Mouse (Mus musculus) midbrain, embryonic 16.5 days (tissue): Measurements from ENCODE around the gene Dapp1. TPM values are rescaled to one million over a fixed set of nuclear protein-coding genes. Genes with fewer than 3 reads are reported as not detected.
"Not testable (repeated sequence)": the region's sequence is repeated elsewhere in the genome, so short reads cannot be mapped to it uniquely, and the experiment has no call there.

Source experiments
- ATAC-seq: fragments of 200-750 bp; cut with Nextera tagmentation; 2 replicates; pipeline ENCODE4 v1.8.0; 2017; ENCODE audit warnings: moderate TSS enrichment
- H3K27ac ChIP-seq: fragments of 300-500 bp; sonication (generic); 2 replicates; pipeline ENCODE4 v1.5.1; 2014; ENCODE audit warnings: mild to moderate bottlenecking, low read length, mixed read lengths
- H3K27me3 ChIP-seq: fragments of 300-500 bp; sonication (generic); 2 replicates; pipeline ENCODE4 v1.6.1; 2014; ENCODE audit warnings: low read depth, low read length, mixed read lengths; ENCODE audit not compliant: control insufficient read depth, insufficient read depth
- H3K36me3 ChIP-seq: fragments of 300-500 bp; sonication (generic); 2 replicates; pipeline ENCODE4 v1.6.1; 2014; ENCODE audit warnings: mild to moderate bottlenecking, low read length, moderate library complexity, mixed read lengths; ENCODE audit not compliant: control insufficient read depth, insufficient read depth
- H3K4me1 ChIP-seq: fragments of 300-500 bp; sonication (generic); 2 replicates; pipeline ENCODE4 v1.6.1; 2014; ENCODE audit warnings: mild to moderate bottlenecking, low read length, mixed read lengths; ENCODE audit not compliant: control insufficient read depth, insufficient read depth
- H3K4me2 ChIP-seq: fragments of 300-500 bp; sonication (generic); 2 replicates; pipeline ENCODE4 v1.6.1; 2014; ENCODE audit warnings: mild to moderate bottlenecking, low read length, mixed read lengths
- H3K4me3 ChIP-seq: fragments of 300-500 bp; sonication (generic); 2 replicates; pipeline ENCODE4 v1.5.1; 2014; ENCODE audit warnings: low read depth, mild to moderate bottlenecking, low read length, moderate library complexity, mixed read lengths
- H3K9ac ChIP-seq: fragments of 300-500 bp; sonication (generic); 2 replicates; pipeline ENCODE4 v1.6.1; 2014; ENCODE audit warnings: low read depth, low read length, mixed read lengths
- H3K9me3 ChIP-seq: fragments of 300-500 bp; sonication (generic); replicated peaks from 2 replicates; pipeline ENCODE4 v1.6.1; 2014; ENCODE audit warnings: mild to moderate bottlenecking, low read length, mixed read lengths; ENCODE audit not compliant: control insufficient read depth, poor library complexity, severe bottlenecking
- WGBS: fragments of 180-500 bp; shearing (Covaris S2); extraction: QIAGEN DNeasy Blood & Tissue Kit; methylation state at CpG from one replicate; pipeline ENCODE4 v1.1.7; 2014; 5-methylcytosine and 5-hydroxymethylcytosine counted together
- polyA plus RNA-seq: library from polyadenylated mRNA; unstranded; fragments of >200 nt; fragmentation: Nextera tagmentation; extraction: Ambion mirVana; gene quantifications from 2 replicates; pipeline ENCODE4 v1.2.1, GENCODE M21; 2015

Dapp1 gene
- polyA plus RNA-seq, 1 experiment from 2014 or later = 2.7 TPM

GRCm38 (mm10) chr3:137952914-137953880, 28.1 kb downstream of the Dapp1 start:
- 59% methylated on average over 14 of the region's 14 CpGs for WGBS
- ATAC-seq = peak; percentile 96
- H3K36me3 ChIP-seq = no peaks in the 10 kb centered on the region
- H3K9me3 ChIP-seq = no peaks in the 10 kb centered on the region
- H3K27ac ChIP-seq = peak overlapping the region; percentile 72
- peak overlapping the region; percentile 32 for H3K4me2 ChIP-seq
- no peaks in the 10 kb centered on the region for H3K27me3 ChIP-seq
- peaks cover 11% of the 10 kb centered on the region for H3K4me1 ChIP-seq
- 0 out of 2 replicates have a peak overlapping the region, but pooled peaks have one; percentile 17 for H3K9ac ChIP-seq
- H3K4me3 ChIP-seq = no peak overlapping the region

DNA sequence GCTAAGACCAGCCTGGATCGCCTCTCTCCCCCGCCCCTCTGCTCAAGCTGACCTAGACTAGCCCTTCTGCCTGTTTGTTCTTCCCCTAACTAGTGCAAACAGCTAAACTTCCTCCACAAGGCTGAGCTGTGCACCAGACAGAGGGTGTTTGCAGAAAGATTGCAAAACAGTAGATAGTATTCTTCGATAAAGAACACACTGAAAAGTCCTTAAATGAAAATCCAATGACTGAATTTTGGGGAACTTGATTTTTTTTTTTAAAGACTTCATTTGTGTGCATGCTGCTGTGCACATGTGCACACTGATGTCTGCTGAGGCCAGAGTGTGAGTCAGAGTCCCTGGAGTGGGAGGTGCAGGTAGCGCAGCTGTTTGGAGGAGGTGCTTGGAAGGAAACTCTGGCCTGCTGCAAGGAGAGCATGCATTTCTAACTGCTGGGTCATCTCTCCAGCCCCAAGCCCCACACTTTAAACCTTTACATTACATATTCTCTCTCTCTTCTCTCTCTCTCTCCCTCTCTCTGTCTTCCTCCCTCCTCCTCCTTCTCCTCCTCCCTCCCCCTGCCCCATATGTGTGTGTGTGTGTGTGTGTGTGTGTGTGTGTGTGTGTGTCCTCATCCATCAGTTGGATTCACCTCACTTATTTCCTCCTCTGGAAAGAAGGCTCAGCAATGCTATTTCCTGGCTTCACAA, 29.0 kb downstream of the Dapp1 start:
- WGBS = 73% methylated on average over 4 of the region's 4 CpGs

GRCm38 (mm10) chr3:137951819-137952218, 29.5 kb downstream of the Dapp1 start:
- H3K4me1 ChIP-seq = peaks cover 11% of the 10 kb centered on the region
- H3K27me3 ChIP-seq = no peaks in the 10 kb centered on the region
- no peaks in the 10 kb centered on the region for H3K36me3 ChIP-seq
- H3K9me3 ChIP-seq = no peaks in the 10 kb centered on the region
- H3K9ac ChIP-seq = no peak overlapping the region
- no peak overlapping the region for H3K4me3 ChIP-seq
- 37% methylated on average over 7 of the region's 7 CpGs for WGBS
- H3K27ac ChIP-seq = peak overlapping the region; percentile 72
- H3K4me2 ChIP-seq = no peak overlapping the region
- no peak for ATAC-seq

More for the DNA sequence above, 29.0 kb downstream of the Dapp1 start:
- H3K4me1 ChIP-seq = peaks cover 11% of the 10 kb centered on the region
- H3K9me3 ChIP-seq = no peaks in the 10 kb centered on the region
- no peaks in the 10 kb centered on the region for H3K27me3 ChIP-seq
- H3K9ac ChIP-seq = no peak overlapping the region
- no peaks in the 10 kb centered on the region for H3K36me3 ChIP-seq
- no peak overlapping the region for H3K4me3 ChIP-seq
- peak overlapping the region; percentile 72 for H3K27ac ChIP-seq
- peak overlapping the region; percentile 32; the same call in 1 of the 2 replicates for H3K4me2 ChIP-seq
- ATAC-seq = peak; percentile 76

DNA sequence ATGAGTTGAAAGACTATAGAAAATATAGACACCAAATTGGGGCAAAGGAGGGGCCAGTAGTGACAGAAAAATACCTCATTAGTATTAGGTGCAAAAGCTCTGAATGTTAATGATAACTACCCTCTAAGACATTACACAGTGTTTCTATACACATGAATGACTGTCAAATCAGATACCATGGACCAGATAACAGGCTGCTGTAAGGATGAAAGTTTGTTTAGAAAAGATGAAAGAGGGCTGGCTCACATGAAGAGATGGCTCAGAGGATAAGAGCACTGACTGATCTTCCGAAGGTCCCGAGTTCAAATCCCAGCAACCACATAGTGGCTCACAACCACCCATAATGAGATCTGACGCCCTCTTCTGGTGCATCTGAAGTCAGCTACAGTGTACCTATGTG, 30.0 kb downstream of the Dapp1 start:
- H3K9ac ChIP-seq = not testable (repeated sequence)
- 91% methylated on average over 3 of the region's 3 CpGs for WGBS

DNA sequence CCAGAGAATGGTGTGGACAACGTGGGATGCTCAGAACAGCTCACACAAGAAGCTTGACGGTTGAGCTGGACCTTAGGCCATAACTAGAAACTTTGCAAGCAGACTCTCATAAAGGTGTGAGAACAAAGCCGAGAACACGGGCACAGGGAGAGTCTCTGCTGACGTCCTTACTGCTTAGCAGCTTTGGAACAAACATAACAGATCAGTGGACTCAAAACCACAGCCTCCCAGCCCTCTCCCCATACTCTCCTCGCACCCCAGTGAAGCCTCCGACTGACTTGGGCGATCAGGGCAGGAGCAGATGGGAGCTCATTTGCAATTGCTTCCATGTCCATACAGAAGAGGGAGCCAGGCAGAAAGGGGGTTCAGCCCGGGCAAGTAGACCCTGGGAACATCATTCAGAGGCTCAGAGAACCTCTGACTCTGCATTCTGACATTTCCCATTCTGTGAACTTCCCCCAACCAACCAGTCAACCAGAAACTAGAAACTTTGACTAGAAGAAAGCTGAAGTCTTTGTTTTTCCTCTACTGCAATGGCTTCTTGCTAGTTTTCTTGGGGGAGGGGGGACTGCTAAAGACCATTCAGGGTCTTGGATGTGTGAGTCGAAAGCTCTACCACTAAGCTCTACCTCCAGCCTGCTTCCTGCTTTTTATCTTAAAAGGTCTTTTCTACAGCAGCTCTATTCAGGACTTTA, 31.0 kb downstream of the Dapp1 start:
- WGBS = 84% methylated on average over 10 of the region's 10 CpGs
- no peaks in the 10 kb centered on the region for H3K27me3 ChIP-seq
- no peak overlapping the region for H3K4me2 ChIP-seq
- no peak overlapping the region for H3K4me3 ChIP-seq
- H3K9ac ChIP-seq = no peak overlapping the region
- H3K4me1 ChIP-seq = peaks cover 11% of the 10 kb centered on the region
- no peak for ATAC-seq
- no peaks in the 10 kb centered on the region for H3K36me3 ChIP-seq
- H3K9me3 ChIP-seq = no peaks in the 10 kb centered on the region
- H3K27ac ChIP-seq = no peak overlapping the region

More for the DNA sequence above, 30.0 kb downstream of the Dapp1 start:
- H3K4me1 ChIP-seq = peaks cover 11% of the 10 kb centered on the region
- not testable (repeated sequence) for H3K4me2 ChIP-seq, ATAC-seq, H3K36me3 ChIP-seq, H3K9me3 ChIP-seq, H3K4me3 ChIP-seq, H3K27ac ChIP-seq, H3K27me3 ChIP-seq

- no peak overlapping the region for H3K4me2 ChIP-seq
- H3K36me3 ChIP-seq = no peaks in the 10 kb centered on the region
- no peak overlapping the region for H3K9ac ChIP-seq
- H3K9me3 ChIP-seq = no peaks in the 10 kb centered on the region
- WGBS = 81% methylated on average over 4 of the region's 4 CpGs
- H3K27ac ChIP-seq = no peak overlapping the region
- no peak overlapping the region for H3K4me3 ChIP-seq
- H3K4me1 ChIP-seq = peaks cover 4% of the 10 kb centered on the region; the same call in 1 of the 2 replicates
- ATAC-seq = no peak
- H3K27me3 ChIP-seq = no peaks in the 10 kb centered on the region
Observed at GRCm38 (mm10) chr3:137947525-137947924, 33.8 kb downstream of the Dapp1 start.

- 94% methylated on average over 3 of the region's 3 CpGs for WGBS
- Histone ChIP-seq H3K36me3 (no peaks in the 10 kb centered on the region), H3K9me3 (no peaks in the 10 kb centered on the region), H3K9ac (no peak overlapping the region), H3K4me3 (no peak overlapping the region), H3K4me2 (no peak overlapping the region), H3K27me3 (no peaks in the 10 kb centered on the region), H3K4me1 (peaks cover under 1% of the 10 kb centered on the region; the same call in 1 of the 2 replicates), H3K27ac (no peak overlapping the region)
- ATAC-seq = no peak
Observed at GRCm38 (mm10) chr3:137946827-137947226, 34.5 kb downstream of the Dapp1 start.

DNA sequence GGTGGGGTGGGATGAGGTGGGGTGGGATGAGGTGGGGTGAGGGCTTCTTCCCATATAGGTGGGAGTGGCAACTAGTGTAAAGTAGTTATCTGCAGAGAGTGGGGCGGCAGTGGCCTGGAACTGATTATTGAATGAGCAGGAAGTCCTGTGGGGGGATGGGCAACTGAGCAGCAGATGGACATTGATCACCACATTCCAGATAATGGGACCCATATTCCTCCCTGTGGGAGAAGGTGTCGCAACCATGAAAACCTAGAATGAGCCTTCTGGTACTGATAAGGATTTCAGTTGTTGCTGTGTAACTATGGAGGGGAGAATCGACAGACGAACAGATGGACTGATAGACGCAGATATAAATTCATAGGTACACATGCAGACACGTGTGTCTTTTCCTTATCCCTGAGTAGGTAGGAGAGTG, 37.6 kb downstream of the Dapp1 start:
- Histone ChIP-seq H3K27me3 (no peaks in the 10 kb centered on the region), H3K4me2 (no peak overlapping the region), H3K9ac (no peak overlapping the region), H3K36me3 (no peaks in the 10 kb centered on the region), H3K4me3 (no peak overlapping the region), H3K9me3 (no peaks in the 10 kb centered on the region), H3K4me1 (no peaks in the 10 kb centered on the region), H3K27ac (no peak overlapping the region)
- ATAC-seq = no peak
- WGBS = 92% methylated on average over 6 of the region's 6 CpGs
